11 mouse cellular contexts compared by ENCODE assay signal in genomic region chr5:116018784-116019183, GRCm38 (mm10). TPM values are rescaled to one million over a fixed set of nuclear protein-coding genes. Genes with fewer than 3 reads are reported as not detected.
DNase-seq lines count a peak whose midpoint lies in the region; ATAC-seq and TF ChIP-seq lines count a peak whose summit lies in the region.
"Had no signal": no experiment of that assay in that cellular context is flagged by ENCODE, and none has a peak within 500 bp of the region (broad histone marks: within the 10 kb centered on the region; RNA-seq: fewer than 3 reads in every experiment).

No protein-coding gene starts in this region.

- peaks cover 52% of the 10 kb centered on the region for H3K36me3 ChIP-seq in stomach, postnatal 0 days (ENCODE audit: control insufficient read depth, insufficient read depth, low read length)
- peaks cover 85% of the 10 kb centered on the region for H3K36me3 ChIP-seq in forebrain, embryonic 12.5 days (replicated peaks)

- H3K4me2 ChIP-seq in stomach, postnatal 0 days (replicated peaks; ENCODE audit: low read depth): no peak overlapping the region
- no peak overlapping the region for H3K4me2 ChIP-seq in forebrain, embryonic 12.5 days

- DNase-seq in testis, postnatal 10 days (ENCODE audit: low spot score): peak; percentile 42
- no peak for DNase-seq in testis, postnatal 14 days (ENCODE audit: low spot score)
- peak; percentile 87 for DNase-seq in kidney, adult 11 months
- DNase-seq in kidney, postnatal 4 days: peak; percentile 71 to 81
- peak; percentile 74 for DNase-seq in stomach, postnatal 0 days (ENCODE audit: low spot score)
- DNase-seq in spleen, postnatal 14 days (ENCODE audit: low spot score in 2 of 2): no peak
- DNase-seq: adrenal gland, postnatal 25 days; cerebellum, adult 9-11 months; right cerebral cortex, postnatal 25 days had no signal

- H3K9me3 ChIP-seq in stomach, postnatal 0 days (ENCODE audit: control insufficient read depth, low read length): no peaks in the 10 kb centered on the region
- H3K9me3 ChIP-seq in forebrain, embryonic 12.5 days: no peaks in the 10 kb centered on the region

- H3K27me3 ChIP-seq in stomach, postnatal 0 days (ENCODE audit: control insufficient read depth, insufficient read depth, low read length): no peaks in the 10 kb centered on the region
- H3K27me3 ChIP-seq in forebrain, embryonic 12.5 days: no peaks in the 10 kb centered on the region

- peak; percentile 57 for TF ChIP-seq CTCF in stomach, postnatal 0 days (IDR thresholded peaks at IDR 0.05; ENCODE audit: low read depth)

- peak overlapping the region; percentile 56 for H3K27ac ChIP-seq in stomach, postnatal 0 days (replicated peaks)
- no peak overlapping the region for H3K27ac ChIP-seq in forebrain, embryonic 12.5 days
- H3K27ac ChIP-seq: macrophage had no signal

- peak overlapping the region; percentile 31; the same call in 1 of the 2 replicates for H3K9ac ChIP-seq in stomach, postnatal 0 days (ENCODE audit: low read length)
- no peak overlapping the region for H3K9ac ChIP-seq in forebrain, embryonic 12.5 days

- ATAC-seq in stomach, postnatal 0 days (ENCODE audit: low FRiP score, low TSS enrichment): no peak
- ATAC-seq in forebrain, embryonic 12.5 days (ENCODE audit: low FRiP score): no peak

- TF ChIP-seq EP300 in stomach, postnatal 0 days (optimal IDR thresholded peaks at IDR 0.05): no peak

- peaks cover 2% of the 10 kb centered on the region; the same call in 1 of the 2 replicates for H3K4me1 ChIP-seq in stomach, postnatal 0 days (replicated peaks; ENCODE audit: control insufficient read depth, insufficient read depth)
- peaks cover 15% of the 10 kb centered on the region for H3K4me1 ChIP-seq in forebrain, embryonic 12.5 days

- H3K4me3 ChIP-seq in stomach, postnatal 0 days (ENCODE audit: low read depth, low read length): no peak overlapping the region
- H3K4me3 ChIP-seq in forebrain, embryonic 12.5 days (replicated peaks): no peak overlapping the region

- 69% methylated on average over 6 of the region's 6 CpGs for WGBS in stomach, postnatal 0 days
- WGBS in forebrain, embryonic 12.5 days: 86% methylated on average over 6 of the region's 6 CpGs

RNA-seq across cellular contexts. Expression of gene Prkab1, which starts 5.5 kb away (rescaled TPM):
- polyA plus RNA-seq in stomach, postnatal 0 days (2015; fragmentation: Nextera tagmentation; extraction: Ambion mirVana): 56.6 and 65.0 TPM in 2 replicates
- 58.5 and 62.5 TPM in 2 replicates for polyA plus RNA-seq in forebrain, embryonic 12.5 days (2016; fragmentation: Nextera tagmentation; extraction: Ambion mirVana)

Comparison
In these comparisons a context has a peak if more than half of its experiments do, and no peak if none do; other contexts are left out.
1. DNase-seq: peak in testis, postnatal 10 days (single experiment), kidney, adult 11 months (single experiment), kidney, postnatal 4 days (2 of 2) and stomach, postnatal 0 days (single experiment); none in testis, postnatal 14 days (single experiment) and spleen, postnatal 14 days (0 of 2).